Mouse (Mus musculus) urinary bladder, adult 2 months (tissue): ENCODE results near the gene Chd3. TPM values are rescaled to one million over a fixed set of nuclear protein-coding genes. Genes with fewer than 3 reads are reported as not detected.

Source experiments
- DNase-seq: peaks from one replicate; pipeline ENCODE4 v3.0.0; 2022; ENCODE audit warnings: low spot score
- polyA plus RNA-seq: library from polyadenylated mRNA; depleted of rRNA; stranded (reverse); fragments of >200 nt; gene quantifications from 2 replicates; pipeline ENCODE4 v1.2.3, GENCODE M21; 2012

Gene Chd3
- polyA plus RNA-seq, 1 experiment, result 85.5 TPM

GRCm38 (mm10) chr11:69366855-69367615 is 2.2 kb downstream of the Chd3 start:
- no peak for DNase-seq

GRCm38 (mm10) chr11:69366157-69366854 is 2.9 kb downstream of the Chd3 start:
- peak; percentile 85 for DNase-seq

- peak; percentile 42 for DNase-seq
These were observed 3.5 kb downstream of the Chd3 start for GRCm38 (mm10) chr11:69365722-69366121.

- DNase-seq, result peak; percentile 96
These were observed 4.3 kb downstream of the Chd3 start for GRCm38 (mm10) chr11:69364910-69365309.

- DNase-seq, result no peak
These were observed 4.8 kb downstream of the Chd3 start for GRCm38 (mm10) chr11:69364376-69364775.

- DNase-seq, result no peak
These were observed 6.7 kb downstream of the Chd3 start for GRCm38 (mm10) chr11:69362479-69362878.

GRCm38 (mm10) chr11:69362021-69362420 is 7.2 kb downstream of the Chd3 start:
- no peak for DNase-seq

- DNase-seq, result no peak
These were observed 11.5 kb downstream of the Chd3 start for GRCm38 (mm10) chr11:69357690-69358089.

- DNase-seq, result no peak
These were observed 12.7 kb downstream of the Chd3 start for GRCm38 (mm10) chr11:69356544-69356943.

GRCm38 (mm10) chr11:69346441-69346840 is 22.8 kb downstream of the Chd3 start:
- no peak for DNase-seq

GRCm38 (mm10) chr11:69340161-69341131 is 28.8 kb downstream of the Chd3 start, which contains the start of gene Rnf227:
Rnf227 (plus strand) TSS chr11:69340461.
- DNase-seq, result peak; percentile 65

GRCm38 (mm10) chr11:69334796-69335195 is 34.4 kb downstream of the Chd3 start:
- no peak for DNase-seq

- no peak for DNase-seq
These were observed 35.3 kb downstream of the Chd3 start for GRCm38 (mm10) chr11:69333922-69334321.

GRCm38 (mm10) chr11:69332713-69333253 is 36.4 kb downstream of the Chd3 start:
- DNase-seq, result no peak

GRCm38 (mm10) chr11:69331929-69332405 is 37.2 kb downstream of the Chd3 start:
- peak; percentile 48 for DNase-seq

GRCm38 (mm10) chr11:69331152-69331551 is 38.1 kb downstream of the Chd3 start:
- no peak for DNase-seq

GRCm38 (mm10) chr11:69328517-69328916 is 40.7 kb downstream of the Chd3 start:
- DNase-seq, result no peak

GRCm38 (mm10) chr11:69327648-69328047 is 41.6 kb downstream of the Chd3 start:
- no peak for DNase-seq

GRCm38 (mm10) chr11:69327157-69327442 is 42.1 kb downstream of the Chd3 start:
- DNase-seq, result no peak

GRCm38 (mm10) chr11:69326408-69327156 is 42.6 kb downstream of the Chd3 start:
- no peak for DNase-seq
